Mouse (Mus musculus) CH12.LX (cell line): ENCODE data around the gene Nfia.

Source experiments
- BHLHE40 ChIP-seq: IDR thresholded peaks from 2 replicates; pipeline ENCODE4 v1.6.1; 2011; ENCODE audit warnings: mild to moderate bottlenecking, low read depth, low read length, improper control_type of control experiment
- CTCF ChIP-seq, 2 experiments: IDR thresholded peaks in 1 of 2; conservative IDR thresholded peaks in 1 of 2; 2 replicates each; pipeline ENCODE4 v1.5.1; 2011 to 2012; ENCODE audit warnings: low read depth in 2 of 2, low read length in 2 of 2, improper control_type of control experiment in 1 of 2, inconsistent platforms in 1 of 2, mild to moderate bottlenecking in 1 of 2, moderate library complexity in 1 of 2
- POLR2A ChIP-seq: IDR thresholded peaks from 2 replicates; pipeline ENCODE4 v1.6.1; 2011; ENCODE audit warnings: low read depth, mild to moderate bottlenecking, improper control_type of control experiment, low read length
- UBTF ChIP-seq: IDR thresholded peaks from 2 replicates; pipeline ENCODE4 v1.6.1; 2012; ENCODE audit warnings: low read depth, mild to moderate bottlenecking, inconsistent platforms, low read length, improper control_type of control experiment, moderate library complexity
- ZNF384 ChIP-seq: IDR thresholded peaks from 2 replicates; pipeline ENCODE4 v1.6.1; 2012; ENCODE audit warnings: low read depth, low read length, improper control_type of control experiment, inconsistent platforms

- no peak for TF ChIP-seq CTCF (conservative IDR thresholded peaks at IDR 0.05 in 1 of 2, IDR thresholded peaks at IDR 0.05 in 1 of 2; ENCODE audit: low read depth in 2 of 2, low read length in 2 of 2)
- no peak for TF ChIP-seq ZNF384
- TF ChIP-seq POLR2A = no peak
- TF ChIP-seq BHLHE40 = no peak
- TF ChIP-seq UBTF = no peak
Observed at GRCm38 (mm10) chr4:98008814-98009368, 236.4 kb downstream of the Nfia start.
